Mouse (Mus musculus): ENCODE results near the gene Slc16a5.

- no peak for TF ChIP-seq GATA1 (IDR thresholded peaks at IDR 0.05; ENCODE audit: borderline replicate concordance, low read length)
- no peak for TF ChIP-seq FLI1 (IDR thresholded peaks at IDR 0.05; ENCODE audit: low read length)
Measured at GRCm38 (mm10) chr11:115437571-115438122, 24.6 kb upstream of the Slc16a5 start.
